Mouse (Mus musculus) embryo, embryonic 11 days (tissue): ENCODE measurements at regions not wholly inside any gene's neighbourhood (a gene's known extent, or its start where the extent isn't known, plus 50 kb on each side); places are given as distances from the start of the nearest gene placed in this dataset.
"Not testable (repeated sequence)": the region's sequence is repeated elsewhere in the genome, so short reads cannot be mapped to it uniquely, and the experiment has no call there.

Experiments
- DNase-seq: peaks from one replicate; pipeline ENCODE4 v3.0.0-alpha.2; 2015

DNA sequence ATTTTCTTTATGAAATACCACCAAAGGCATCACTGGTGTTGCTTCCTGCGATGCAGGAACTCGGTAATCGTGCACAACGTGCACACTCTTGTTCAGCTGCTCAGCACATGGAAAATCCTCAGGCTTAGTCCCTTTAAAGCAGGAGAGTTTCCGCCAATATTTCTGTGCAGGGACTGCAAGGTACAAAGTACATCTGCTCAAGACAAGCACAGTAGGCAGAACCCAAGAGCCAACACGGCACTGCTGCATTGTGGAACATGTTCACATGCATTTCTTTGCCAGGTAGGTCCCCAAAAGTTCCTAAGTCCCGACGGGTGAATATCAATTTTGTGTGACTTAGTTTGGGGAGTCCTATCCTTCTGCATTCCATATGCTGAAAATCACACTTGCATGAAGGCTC lies 808.0 kb upstream of the Pou3f3 start:
- DNase-seq: no peak

DNA sequence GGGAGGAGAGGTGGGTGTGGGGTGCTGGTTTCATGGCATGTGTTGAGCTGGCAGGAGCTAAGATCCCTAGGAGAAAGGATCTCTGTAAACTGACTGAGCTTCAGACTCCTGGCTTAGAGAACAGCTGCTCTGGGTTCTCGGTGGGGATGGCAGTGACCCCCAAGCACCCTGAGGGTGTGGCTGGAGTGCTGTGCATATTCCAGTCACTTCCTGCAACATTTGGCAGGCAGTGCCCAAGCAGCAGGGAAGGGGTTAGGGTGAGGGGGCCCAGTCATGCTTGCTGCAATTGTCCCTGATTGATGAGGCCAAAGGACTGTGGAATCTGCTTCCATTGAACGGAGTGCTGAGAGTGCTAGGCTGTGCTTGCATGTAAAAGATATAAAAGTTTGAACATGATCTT lies 807.4 kb upstream of the Pou3f3 start:
- DNase-seq: peak; percentile 73

DNA sequence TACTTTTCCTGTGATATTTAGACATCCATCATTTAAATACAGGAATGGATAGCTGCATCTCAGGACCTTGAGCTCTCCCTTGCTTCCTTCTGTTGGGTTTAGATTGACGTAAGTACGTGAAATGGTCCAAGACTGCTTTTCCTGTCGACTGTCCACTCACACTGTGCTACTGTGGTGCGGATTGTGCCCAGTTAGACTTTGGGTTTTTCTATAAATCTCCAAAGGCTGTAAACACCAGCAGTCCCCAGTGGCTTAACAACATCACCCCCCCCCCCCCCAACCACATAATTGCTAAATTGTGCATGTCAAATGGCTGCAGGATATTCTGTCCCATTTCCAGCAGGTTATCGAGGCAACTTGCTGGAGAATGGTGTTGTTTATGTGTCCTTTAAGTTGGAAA lies 806.6 kb upstream of the Pou3f3 start:
- no peak for DNase-seq

DNA sequence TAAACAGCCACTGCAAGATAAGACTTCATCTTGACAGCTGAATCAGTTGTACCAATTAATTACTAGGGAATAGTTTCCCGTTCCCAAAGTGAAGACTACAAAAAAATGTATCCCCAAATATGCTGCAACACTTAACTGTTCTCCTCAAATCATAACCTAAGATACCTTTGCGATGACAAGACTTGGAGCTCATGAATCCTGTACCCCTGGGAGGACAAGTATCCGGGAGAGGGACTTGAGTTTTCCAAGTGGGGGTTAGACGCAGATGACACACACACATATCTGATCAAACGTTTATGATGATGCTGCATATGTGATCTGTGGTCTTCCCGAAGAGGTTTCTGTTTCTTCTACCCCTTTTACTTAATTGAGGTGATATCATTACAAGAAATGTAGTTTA lies 805.6 kb upstream of the Pou3f3 start:
- DNase-seq: no peak

DNA sequence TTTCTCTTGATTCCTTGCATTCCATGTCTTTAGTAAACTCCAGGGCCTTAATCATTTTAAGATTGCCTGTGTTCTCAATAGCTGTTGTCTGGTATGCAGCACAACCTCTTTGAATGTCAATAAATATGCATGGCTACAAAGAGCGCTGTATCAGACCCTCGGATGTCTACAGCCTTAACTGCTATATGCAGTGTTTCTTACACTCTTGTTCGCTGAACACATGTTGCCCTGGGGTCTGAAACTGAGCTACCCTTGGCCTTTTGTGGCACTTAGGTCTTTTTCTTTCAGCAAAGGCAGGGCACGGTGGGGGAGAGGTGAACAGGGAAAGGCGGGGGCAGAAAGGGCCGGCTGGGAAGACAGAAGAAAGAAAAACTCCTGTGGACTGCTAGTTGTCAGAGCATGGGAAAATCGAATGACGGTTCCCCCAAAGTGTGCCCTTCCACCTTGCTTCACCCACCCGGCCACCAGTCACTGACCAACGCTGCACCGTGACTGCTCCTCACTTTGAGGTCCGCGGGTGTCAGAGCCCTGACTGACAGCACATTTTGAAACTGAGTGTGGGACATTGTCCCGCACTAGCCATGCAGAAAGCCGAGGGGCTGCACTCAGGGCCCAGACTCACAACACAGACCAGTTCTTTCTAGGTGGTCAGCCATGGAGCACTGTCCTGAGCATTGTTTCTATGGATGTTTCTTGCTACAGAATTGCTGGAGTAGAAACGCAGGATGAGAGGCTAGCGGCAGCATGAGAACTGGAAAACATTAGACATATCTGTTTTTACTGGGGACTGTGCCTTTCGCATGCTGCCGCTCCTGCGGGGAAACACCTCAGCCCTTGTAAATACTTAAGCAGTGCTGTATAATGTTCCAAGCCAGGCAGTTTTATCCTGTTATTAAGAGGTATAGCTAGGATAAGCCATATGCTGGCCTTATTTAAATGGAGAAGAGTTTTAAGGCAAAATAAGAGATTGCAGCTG lies 804.6 kb upstream of the Pou3f3 start:
- DNase-seq: peak; percentile 55

DNA sequence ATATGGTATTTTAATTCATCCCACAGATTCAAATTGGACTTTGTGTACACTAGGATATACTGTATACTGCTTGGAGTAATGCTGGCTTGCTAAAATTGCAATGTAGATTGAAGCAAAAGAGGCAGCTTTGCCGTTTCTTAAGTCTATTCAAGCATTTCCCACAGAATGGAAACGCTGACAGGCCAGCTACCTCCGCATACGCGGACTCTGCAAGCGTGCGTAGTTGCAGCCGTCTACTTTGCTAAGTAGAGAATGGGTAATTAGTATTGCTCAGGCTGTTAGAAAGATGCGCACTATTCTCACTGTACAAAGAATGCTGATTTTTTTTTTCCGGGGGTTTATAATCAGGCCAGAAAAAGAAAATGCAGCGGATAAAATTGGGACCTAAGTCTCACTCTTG lies 803.8 kb upstream of the Pou3f3 start:
- no peak for DNase-seq

DNA sequence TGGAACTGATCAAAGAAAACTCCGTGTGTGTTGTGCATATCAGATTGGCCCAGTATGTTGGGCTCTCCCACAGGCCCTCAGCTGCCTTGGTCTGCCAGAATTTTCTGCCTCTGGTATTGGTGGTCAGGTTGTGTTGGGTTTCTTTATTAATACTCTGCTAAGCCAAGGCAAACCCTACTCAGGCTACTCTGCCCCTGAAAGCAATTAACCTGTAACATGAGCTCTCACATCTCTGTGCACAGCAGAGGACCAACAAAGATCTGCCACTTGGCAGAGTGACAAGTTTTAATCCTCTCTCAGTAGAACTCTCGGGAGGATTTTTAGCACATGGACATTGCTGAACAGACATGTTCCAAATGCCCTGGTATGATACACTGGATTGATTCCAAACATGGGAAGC lies 803.2 kb upstream of the Pou3f3 start:
- DNase-seq: no peak

DNA sequence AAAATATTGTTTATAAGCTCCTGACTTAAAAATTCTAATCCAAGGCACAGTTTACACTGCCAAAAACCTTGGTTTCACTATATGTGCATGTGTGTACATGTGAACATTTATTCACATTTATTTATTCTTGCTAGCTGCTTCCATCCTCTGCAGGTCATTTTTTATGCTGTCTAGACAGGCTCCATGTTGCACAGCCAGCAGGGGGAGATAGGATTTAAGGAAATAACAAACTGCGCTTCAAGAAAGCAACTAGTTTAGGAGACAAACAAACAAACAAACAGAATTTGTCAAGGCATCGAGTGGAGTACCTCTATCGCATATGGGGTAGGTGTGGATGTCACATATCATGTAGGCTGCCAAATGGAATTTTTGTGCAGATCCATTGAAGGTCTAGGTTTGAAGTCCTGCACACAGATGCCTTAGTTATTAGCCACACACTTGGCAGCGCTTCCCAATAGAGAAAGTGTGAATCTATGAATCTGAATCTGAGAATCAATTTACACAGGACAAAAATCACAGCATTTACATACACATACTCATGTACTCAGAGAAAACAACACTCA lies 797.7 kb upstream of the Pou3f3 start:
- DNase-seq: no peak

DNA sequence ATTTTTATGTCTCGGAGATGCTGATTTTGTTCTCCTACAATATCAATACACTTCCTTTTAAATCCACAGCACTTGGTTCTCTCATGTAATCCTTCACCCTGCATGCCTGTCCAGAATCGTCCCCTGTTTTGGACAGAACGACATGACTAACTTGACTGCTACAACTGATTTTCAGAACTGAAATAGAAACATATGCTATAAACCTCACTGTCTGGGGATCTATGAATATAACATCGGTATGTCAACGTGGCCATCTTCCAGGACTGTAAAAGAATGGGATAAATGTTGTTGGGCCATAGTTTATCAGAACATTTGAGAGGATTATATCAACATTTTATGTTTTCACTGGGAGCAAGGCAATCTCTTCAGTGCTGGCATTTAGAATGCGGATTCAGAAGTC lies 795.2 kb upstream of the Pou3f3 start:
- no peak for DNase-seq

DNA sequence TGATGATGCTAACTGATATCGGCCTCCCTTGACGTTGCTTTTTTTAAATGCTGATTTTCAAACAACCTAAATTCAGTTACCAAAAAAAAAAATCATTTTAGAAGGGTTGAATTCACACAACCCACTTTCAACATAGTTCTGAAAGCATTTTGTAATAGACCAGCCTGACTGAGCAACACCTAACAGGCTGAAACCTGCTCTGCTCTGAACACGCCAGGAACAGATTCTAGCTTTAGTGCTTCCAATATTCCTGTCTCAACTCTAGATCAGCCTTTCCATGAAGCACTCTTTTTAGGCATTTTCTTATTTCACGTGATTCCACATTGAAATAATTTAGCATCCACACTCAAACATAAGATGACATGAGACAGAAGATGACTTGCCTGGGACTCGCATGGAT lies 789.6 kb upstream of the Pou3f3 start:
- no peak for DNase-seq

DNA sequence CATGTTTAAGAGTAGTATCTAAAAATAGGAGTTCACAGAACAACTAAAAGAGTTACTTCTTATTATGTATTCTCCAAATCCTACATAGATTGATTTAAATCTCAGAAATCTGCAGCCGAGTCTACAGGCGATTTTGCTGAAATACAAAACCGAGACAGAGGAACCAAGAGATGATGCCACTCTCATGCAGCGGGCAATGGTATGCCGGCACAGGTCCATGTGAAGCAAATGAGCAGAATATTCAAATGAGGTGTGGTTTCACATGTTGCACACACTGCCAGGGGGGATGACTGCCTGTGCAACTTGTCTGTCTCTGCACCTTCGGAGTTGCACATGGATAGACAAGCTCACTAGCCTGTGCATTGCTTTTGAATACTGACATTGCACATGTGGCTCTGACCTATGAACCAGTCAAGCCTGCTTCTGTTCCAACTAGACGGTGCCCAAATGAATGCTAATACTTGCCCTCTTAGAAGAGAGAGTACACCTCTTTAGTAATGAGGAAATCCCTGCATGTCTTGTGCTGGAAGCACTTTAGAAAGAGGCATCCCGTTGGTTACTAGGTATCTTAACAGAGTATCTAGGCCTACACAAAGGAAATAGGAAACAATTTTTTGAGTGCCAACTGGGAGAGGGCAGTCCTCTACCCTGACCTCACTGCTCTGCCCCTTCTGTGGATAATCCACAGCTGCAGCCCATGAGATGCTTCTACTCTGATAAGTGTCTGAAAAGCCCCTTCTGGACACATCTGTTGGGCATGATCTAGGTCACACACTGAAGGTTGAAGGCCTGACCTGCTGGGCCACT lies 787.4 kb upstream of the Pou3f3 start:
- DNase-seq: no peak

DNA sequence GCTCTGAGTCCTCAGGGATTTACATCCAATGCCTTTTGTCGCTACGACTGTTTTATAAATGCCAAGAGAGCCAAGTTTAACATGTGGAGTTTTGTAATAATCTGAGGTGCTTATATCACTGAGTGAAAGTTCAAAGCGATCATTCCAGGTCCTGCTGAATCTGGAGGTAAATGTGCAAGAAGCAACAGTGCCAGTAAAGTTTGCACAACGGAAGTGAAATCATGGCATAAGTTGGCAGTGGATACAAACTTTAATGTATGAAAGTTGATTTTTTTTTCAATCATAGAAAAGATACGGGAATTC lies 786.8 kb upstream of the Pou3f3 start:
- DNase-seq: no peak

DNA sequence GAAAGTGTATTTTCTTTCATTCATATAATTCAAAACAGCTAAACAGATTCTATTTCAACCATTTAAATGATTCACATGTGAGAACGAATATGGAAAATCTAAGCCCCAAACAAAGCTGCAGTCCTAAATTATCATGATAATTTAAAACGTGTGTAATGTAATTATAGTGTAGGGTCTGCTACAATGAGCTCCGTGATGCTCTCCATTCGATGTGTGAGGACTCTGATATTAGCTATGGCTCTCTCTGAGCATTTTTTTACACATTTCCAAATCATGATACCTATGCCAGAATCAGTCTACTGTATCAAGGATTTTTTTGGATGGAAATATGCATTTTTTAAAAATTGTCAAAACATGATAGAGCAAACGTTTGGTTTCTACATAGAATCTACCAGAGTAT lies 785.8 kb upstream of the Pou3f3 start:
- DNase-seq: no peak

DNA sequence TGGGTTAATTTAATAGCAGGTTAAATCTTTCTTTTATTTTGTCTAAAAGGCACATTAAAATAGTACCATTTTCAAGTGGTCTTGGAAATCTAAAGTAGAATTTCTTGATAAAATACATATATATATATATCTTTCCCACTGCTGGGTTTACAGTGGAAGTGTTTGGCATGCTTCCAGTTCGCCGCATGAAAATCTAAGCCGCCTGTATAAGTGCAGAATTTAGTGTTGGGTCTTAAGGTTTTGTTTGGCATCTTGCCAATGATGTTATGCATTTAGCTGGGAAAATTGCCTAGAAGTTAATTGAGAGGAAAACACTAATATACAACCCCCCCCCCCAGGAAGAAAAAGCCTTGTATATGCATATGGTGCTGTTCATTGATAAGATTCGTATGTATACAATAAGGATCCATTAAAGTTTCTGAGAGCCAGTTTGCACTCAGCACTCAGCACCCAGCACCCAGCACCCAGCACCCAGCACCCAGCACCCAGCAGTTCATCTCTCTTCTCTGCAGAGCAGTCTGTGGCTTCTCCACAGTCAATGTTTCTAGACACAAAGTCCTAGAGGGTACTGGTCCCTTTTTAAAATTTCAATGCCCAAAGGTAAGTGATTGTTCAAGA lies 778.7 kb upstream of the Pou3f3 start:
- no peak for DNase-seq

DNA sequence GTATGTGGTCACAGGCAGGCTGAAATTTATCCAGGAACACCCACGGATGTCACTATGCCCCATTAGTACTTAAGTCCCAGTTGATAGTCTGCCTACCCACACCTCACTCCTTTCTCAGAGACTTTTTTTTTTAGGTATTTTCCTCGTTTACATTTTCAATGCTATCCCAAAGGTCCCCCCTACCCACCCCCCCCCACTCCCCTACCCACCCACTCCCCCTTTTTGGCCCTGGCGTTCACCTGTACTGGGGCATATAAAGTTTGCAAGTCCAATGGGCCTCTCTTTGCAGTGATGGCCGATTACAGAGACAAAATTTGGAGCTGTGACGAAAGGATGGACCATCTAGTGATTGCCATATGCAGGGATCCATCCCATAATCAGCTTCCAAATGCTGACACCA lies 777.8 kb upstream of the Pou3f3 start:
- not testable (repeated sequence) for DNase-seq

DNA sequence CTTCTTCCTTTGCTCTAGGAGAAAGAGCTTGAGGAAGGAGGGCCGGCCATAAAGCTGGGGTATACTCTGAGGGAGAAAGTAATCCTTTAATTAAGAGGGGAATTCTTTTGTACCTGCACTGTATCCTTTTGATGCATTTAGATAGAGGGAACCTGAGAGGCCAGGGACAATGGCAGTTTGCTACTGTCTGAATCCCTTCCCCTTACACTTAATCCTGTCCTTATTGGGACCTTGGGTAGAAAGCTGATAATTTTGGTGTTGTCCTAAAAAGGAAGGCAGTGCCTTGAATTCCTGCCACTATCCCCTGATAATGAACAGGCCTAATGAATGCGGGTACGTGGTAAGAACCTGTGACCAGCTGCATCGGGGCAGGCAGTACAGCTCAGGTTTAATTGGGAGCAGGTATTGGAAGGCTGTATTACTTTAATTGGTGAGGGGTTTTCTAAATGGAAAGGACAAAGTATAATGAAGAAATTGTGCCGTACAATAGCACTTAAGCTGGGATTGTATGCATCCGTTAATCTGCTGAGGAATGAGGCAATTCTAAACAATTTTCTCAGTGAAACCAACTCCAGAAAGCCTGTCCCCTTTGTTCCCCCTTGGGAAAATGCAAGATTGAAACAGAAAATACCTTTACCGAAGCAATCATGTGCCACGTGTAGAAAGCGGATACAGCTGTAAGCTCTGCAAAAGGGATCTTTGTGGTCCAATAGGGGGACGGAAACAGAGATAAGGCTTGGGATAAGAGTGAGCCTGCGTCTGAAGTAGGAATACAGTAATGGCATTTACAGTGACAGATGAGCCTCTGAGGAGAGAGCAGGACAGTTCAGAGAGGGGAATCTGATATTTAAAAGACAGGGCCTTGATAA lies 776.9 kb upstream of the Pou3f3 start:
- DNase-seq: peak; percentile 34

DNA sequence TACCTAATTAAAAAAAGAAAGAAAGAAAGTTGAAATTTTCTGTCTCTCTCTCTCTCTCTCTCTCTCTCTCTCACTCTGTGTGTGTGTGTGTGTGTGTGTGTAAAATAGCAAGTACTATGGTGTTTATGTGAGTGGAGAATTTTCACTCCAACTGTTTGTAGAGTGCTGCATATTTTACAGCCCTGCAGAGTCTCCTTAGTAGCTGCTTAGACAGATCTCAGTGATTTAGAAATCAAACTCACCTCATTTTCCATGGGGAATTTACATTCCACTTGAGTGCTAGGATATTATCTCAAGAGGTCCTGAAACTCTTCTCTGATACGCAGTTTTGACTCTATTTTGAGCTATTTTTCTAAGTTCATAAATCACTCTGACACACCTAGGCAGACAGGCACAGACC lies 761.8 kb upstream of the Pou3f3 start:
- DNase-seq: no peak

DNA sequence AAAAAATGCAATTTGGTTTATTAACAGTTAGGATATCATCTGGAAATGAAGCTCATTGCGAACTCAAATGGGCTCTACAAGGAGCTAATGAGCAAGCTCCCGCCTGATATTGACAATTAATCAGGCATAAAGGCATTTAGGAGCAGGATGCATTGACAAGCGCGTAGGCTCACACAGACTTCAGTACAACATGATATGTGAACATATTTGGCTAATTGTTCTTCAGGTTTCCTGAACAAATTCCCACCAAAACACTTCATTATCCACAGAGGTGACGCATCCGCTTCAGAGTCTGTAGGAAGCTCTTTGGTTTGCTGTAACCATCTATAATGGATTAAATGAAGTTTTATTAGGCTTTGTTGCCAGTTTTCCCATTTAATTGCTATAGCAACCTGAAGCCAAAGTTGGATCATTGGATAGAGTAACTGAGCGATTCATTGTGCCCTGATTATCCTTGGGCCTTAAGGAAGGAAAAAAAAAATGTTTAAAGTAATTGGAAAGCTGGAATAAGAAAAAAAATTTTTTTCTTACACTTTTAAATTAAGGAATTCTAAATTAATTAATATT lies 759.6 kb upstream of the Pou3f3 start:
- peak; percentile 3 for DNase-seq

DNA sequence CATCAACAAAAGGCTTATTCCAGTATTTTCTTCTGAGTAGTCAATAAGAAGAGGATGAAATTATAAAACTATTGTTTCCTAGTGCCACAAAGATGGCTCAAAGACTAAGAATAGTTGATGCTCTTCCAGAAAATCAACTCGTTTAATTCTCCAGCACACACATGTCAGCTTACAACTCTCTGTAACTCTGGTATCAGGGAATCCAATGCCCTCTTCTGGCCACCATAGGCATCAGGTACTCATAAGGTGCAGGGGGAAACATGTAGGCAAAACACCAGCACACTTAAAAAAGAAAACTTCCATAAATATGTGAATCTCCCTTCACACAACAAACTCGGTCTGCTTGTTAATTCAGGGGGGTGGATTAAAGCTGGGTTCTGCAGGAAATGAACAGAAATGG lies 734.6 kb upstream of the Pou3f3 start:
- DNase-seq: no peak

DNA sequence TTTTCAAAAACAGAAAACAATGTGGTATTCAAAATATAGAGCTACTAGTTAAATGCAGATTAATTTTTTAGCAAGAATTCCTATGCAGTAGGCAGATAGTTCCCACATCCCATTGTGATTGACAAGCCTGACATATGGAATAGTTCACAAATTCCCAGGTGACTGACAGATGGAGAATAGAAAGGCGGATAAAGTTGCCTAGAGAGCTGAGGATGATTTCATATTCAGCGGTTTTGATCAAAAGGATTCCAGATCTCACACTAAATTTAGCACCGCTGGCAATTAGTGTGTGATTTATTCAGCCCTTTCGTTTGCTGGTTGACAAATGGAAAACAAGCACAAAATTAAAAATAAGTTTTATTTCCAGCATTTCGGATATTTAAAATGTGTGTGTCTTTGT lies 714.0 kb upstream of the Pou3f3 start:
- DNase-seq: no peak

DNA sequence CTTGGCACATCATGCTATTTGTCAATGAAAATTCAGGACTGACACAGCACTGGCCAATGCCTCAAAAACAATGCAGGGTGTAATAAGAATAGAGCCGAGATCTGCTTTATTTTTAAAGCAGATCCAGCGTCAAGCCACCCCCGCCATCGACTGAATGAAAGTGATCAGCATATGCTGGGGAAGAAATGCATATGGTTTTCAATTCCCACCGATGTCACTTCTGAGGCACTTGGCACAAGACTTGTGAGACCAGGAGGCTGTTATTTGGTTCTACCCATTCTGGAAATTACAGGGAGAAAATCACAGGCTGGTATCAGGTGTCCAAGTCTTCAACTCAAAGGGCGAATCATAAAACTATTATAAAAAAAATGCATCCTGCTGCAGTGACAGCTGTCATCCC lies 689.3 kb upstream of the Pou3f3 start:
- DNase-seq: no peak

DNA sequence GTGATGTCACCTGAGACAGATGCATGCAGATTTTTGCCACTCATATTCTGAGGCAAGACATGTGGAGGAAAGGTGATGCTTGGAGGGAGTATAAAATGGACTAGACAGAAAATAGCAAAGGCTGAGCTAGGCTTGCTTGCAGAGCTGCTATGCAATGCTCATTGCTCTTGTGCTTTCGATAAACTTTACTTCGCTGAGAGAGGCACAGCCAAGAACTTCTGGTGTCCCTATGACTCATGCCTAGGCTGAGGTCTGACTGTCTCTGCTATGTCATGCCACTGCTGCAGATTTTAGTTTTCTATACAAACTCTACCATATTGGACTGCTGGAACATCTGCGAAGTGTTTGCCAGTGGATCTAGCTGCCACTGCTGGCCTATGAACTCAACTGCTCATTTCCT lies 687.5 kb upstream of the Pou3f3 start:
- DNase-seq: no peak
